Mouse (Mus musculus) ovary, postnatal 10 days (tissue): ENCODE measurements around the gene Tarbp1.

Experiments used
- DNase-seq: peaks from one replicate; pipeline ENCODE4 v3.0.0; 2022; ENCODE audit warnings: low spot score

Tarbp1 gene

DNA sequence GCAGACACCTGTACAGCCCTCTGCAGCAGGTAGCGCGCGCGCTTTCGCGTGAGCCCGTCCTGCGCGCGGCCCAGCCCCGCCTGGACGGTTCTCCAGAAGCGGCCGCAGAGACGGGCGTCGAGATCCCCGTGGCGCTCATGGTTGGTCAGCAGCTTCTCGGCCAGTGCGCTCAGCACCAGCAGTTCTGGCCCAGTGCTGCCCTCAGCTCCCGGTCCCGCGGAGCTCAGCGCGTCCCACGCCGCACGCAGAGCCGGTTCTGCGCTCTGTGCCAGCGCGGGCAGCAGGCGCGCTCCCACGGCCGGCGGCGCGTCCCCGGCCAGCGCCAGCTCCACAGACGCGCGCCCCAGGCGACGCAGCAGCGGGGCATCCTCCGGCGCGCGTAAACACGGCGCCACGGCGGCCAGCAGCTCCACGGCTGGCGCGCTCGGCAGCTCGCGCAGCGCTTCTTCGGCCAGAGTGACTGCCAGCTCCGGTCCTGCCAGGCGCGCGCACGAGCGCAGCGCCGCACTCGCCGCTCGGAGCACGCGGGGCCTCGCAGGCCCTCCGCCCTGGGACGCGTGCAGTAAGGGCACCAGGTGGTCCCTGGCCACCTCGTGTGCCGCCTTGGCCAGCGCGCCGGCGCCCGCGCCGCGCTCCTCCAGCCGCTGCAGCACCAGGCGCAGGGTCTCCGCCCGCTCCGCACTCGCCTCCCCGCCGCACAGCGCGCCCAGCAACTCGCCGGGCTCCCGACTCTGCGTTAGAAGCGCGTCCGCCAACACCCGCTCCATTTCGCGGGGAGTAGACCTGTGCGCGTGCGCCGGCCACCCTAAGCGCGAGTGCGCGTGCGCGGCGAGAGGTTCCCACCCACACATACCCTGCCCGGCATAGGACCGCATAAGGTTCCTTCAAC is at the start of gene Tarbp1:
Tarbp1 (minus strand) TSS at position 767 of the 889 bp plus-strand sequence.
- DNase-seq: peak; percentile 87

DNA sequence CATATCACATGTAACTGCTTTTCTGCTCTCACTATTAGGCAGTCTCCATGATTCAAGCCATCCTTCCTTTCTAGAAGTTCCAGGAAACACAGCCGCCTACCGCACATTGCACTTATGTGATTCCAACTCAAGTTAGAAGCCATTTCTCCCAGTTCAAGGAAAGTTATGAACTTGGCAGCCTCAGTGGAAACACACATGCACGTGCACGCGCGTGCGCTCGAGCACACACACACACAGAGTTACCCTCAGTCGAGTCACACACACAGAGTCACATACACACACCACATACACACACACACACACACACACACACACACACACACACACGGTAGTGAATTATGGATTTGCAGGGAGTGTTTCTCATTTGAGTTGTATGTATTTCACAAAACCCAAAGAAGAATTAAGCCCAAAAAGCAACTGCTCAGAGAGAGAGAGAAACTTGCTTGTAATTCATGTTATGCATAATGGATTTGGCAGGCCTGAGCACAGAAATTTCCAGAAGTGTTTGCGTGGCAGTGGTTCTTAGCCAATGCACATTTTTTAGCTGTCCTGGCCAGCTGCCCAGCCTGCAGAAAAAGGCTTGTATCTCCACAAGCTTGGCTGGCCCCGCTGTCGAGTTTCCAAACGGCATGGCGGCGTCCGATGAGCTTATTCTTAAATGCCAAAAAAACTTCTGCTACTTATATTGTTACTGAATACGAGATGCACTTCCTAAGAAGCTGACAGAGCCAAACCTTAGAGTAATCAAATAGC is 49.5 kb upstream of the Tarbp1 start:
- DNase-seq: peak; percentile 73

- DNase-seq: no peak
Observed at GRCm38 (mm10) chr8:126523060-126523574, 48.3 kb upstream of the Tarbp1 start.

GRCm38 (mm10) chr8:126519447-126519975 is 44.6 kb upstream of the Tarbp1 start:
- DNase-seq: no peak

GRCm38 (mm10) chr8:126516620-126517577 is 42.0 kb upstream of the Tarbp1 start:
- DNase-seq: peak; percentile 83

DNA sequence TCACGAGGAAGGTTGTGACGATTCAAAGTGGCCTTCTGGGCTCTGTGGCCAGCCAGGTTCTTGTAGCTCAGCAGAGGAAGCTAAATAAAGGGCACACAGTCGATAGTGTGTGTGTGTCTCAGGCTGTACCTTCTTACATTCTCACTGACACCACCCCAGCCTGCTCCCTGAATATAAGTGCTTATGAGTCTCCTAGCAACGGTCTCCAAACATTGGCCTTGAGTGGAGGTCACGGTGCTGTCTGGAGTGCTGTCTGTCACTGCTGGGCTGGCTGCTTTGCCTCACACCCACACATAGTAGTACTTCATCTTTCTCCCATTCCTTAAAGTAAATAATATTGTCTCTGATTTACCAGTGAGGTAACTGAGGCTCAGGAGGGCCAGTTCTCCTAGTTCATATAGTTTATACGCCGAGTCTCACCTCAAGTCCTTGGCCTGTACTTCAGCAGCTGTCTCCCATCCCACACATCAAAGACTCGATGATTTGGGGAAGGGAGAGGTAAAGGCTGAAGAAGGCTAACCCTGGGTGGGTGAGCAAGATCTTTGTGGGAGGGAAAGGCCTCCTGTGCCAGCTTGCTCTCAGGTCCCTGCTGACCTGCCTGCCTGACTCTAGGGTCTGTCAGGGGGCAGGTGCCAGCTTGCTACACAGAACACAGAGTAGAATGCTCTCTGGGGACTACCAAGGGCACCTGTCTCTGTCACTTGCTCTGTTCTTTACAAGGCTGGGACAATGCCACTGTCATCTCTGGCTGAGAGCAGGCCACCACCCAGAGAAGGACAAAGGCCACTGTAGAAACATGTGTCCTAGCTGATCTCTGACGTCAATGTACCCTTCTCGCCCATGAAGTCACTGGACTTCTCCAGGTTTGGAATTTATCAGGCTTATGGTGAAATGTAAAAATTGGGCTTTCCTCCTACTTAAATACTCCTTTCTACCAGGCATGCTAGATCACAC is 39.4 kb upstream of the Tarbp1 start:
- no peak for DNase-seq

DNA sequence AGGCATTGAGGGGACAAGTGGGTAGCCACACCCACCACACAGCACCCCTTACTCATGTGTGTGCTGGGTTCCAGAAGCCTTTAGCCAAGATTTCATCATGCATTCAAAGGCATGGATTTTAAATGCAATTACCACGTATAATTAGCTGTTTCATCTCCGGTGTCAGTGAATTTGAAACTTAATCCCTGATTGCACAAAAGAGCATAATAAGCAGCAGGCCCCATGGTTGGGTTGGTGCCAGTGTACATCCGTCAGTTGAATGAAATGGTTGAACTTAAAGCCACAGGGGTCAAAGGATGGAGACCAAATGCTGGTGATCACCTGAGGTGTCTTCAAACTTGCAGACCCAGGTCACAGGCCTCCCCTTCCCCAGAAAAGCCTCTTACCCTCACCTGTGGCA is 36.0 kb upstream of the Tarbp1 start:
- DNase-seq: no peak

GRCm38 (mm10) chr8:126509635-126510034 is 34.8 kb upstream of the Tarbp1 start:
- no peak for DNase-seq

- DNase-seq: no peak
Observed at GRCm38 (mm10) chr8:126508871-126509586, 34.2 kb upstream of the Tarbp1 start.

- DNase-seq: no peak
Observed at GRCm38 (mm10) chr8:126508221-126508620, 33.4 kb upstream of the Tarbp1 start.

DNA sequence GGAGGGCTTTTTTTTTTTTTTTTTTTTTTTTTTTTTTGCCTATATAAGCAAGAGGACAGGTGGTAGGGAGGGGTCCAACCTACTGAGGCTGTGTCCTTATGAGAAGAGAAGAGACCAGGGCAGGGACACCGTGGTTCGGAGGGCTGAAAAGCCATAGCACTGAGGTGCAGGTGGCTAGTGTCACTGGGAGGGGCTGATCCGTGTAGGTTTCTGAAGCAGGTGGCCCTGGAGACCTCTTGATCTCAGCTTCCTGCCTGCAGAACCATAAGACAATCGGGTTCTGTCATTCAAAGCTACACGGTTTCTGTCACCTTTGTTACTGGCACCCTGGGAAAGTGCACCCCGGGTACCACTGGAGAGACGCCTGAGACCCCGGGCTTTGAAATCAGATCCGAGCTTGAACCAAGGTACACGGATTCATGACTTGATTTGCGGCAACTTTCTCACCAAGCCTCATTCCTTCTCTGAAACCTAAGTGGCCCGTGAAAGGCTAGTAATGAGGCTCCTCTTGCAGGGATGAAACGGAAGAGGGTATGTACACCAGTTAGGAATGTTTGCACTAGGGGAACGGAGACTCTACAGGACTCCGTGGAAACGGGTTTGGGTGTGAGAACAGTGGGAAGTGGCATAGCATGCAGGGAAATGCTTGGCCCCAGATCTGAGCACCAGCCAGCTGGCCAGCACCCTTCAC is 29.8 kb upstream of the Tarbp1 start:
- DNase-seq: no peak

DNA sequence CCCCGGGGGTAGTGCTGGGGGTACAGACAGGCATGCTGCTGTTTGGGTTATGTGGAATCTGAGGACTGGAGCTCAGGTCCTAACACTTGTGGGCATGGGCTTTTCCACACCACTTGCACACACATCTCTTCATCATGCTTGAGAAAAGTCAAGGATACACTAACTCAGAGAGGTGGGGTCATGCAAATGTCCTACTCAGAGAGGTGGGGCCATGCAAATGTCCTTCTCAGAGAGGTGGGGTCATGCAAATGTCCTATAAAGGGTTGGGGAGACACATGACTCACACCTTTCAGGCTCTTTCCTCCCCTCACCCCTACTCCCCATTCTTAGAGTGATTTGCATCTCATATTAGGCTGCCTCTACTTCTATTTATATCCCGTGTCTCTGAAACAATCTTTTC is 27.9 kb upstream of the Tarbp1 start:
- DNase-seq: no peak

- DNase-seq: no peak
Observed at GRCm38 (mm10) chr8:126499371-126499770, 24.5 kb upstream of the Tarbp1 start.

DNA sequence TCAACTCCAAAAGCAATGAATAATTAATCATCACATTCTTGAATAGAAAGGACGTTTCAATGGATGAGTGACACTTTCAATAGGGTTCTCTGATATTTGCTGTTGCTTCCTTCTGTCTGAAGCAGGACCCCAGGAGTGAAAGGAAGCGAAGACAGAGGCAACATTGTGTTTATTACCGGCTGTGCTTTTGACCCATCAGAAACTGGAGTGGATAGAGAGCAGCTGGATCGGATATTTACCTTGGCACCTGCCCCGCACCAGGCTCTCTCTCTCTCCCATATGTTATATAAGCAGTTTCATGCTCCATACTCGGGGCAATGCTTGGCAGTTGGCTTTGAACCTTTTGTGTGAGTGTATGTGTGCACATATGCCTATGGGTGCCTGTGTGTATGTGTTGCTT is 23.6 kb upstream of the Tarbp1 start:
- no peak for DNase-seq

DNA sequence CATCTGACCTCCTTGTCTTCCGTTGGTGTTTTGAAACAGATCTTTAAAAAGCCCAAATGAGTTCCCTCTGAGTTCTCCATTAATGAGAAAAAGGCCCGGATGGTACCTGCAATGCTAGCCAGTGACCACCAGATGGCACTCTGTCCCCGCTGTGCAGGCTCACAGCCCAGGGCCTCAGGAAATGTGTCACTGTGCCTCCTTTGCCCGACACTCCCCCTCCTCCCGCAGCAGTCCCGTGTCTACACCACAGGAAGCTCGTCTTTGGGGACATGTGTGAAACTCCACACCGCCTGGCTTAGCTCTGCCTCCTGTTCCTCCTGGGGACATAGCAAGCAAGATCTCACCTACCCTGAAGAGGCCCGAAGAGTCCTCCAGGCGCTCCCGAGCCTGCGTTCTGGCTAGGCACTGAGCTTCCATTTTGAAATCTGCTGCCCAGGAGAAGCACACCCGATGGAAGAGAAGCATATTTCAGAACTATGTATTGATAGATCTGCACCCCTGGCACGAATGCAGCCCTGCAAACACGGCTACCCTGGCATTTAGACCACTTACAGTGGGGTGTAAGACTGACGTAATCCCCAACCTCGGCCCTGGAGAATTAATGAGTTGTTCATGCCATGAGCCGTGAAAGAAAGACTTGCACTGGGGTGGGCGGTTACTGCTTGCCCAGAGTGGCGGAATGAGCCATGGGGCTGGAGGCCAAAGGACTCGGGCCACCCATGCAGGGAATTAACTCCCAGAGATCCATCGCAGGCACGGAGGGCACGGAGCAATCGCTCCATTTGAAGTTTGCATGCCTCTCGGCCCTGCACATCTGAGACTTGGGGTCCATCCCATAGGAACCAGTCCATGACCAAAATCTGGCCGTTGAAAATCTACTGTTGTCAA is 22.9 kb upstream of the Tarbp1 start:
- peak; percentile 93 for DNase-seq

- no peak for DNase-seq
Observed at GRCm38 (mm10) chr8:126496915-126497314, 22.1 kb upstream of the Tarbp1 start.

GRCm38 (mm10) chr8:126495461-126495860 is 20.6 kb upstream of the Tarbp1 start:
- DNase-seq: no peak
